Mouse (Mus musculus) c-Kit-negative CD71-positive TER-119-positive erythroid progenitor cells, embryonic 14.5 days (primary cell): ENCODE results near the gene Tekt3.

Source experiments
- DNase-seq: peaks from one replicate; pipeline ENCODE4 v3.0.0-alpha.2; 2013; ENCODE audit warnings: low read depth, low spot score

The Tekt3 gene

GRCm38 (mm10) chr11:63125832-63126456, 64.5 kb downstream of the Tekt3 start:
- DNase-seq, result no peak

GRCm38 (mm10) chr11:63126976-63127375, 65.5 kb downstream of the Tekt3 start:
- DNase-seq, result no peak

GRCm38 (mm10) chr11:63127513-63127912, 66.1 kb downstream of the Tekt3 start:
- DNase-seq, result no peak

- no peak for DNase-seq
Observed at GRCm38 (mm10) chr11:63128784-63129183, 67.3 kb downstream of the Tekt3 start, which contains the start of gene Pmp22. Gene Pmp22 (plus strand): TSS chr11:63128982.

GRCm38 (mm10) chr11:63129375-63129774, 67.9 kb downstream of the Tekt3 start:
- no peak for DNase-seq

- no peak for DNase-seq
Observed at GRCm38 (mm10) chr11:63129840-63130239, 68.4 kb downstream of the Tekt3 start.

GRCm38 (mm10) chr11:63130497-63130896, 69.0 kb downstream of the Tekt3 start:
- DNase-seq, result no peak

GRCm38 (mm10) chr11:63131001-63131692, 69.7 kb downstream of the Tekt3 start:
- no peak for DNase-seq

GRCm38 (mm10) chr11:63131693-63132040, 70.2 kb downstream of the Tekt3 start:
- no peak for DNase-seq

- DNase-seq, result no peak
Observed at GRCm38 (mm10) chr11:63132151-63132500, 70.7 kb downstream of the Tekt3 start.

- no peak for DNase-seq
Observed at GRCm38 (mm10) chr11:63132501-63133435, 71.3 kb downstream of the Tekt3 start.

- no peak for DNase-seq
Observed at GRCm38 (mm10) chr11:63134021-63134420, 72.6 kb downstream of the Tekt3 start.

GRCm38 (mm10) chr11:63134742-63135482, 73.5 kb downstream of the Tekt3 start:
- DNase-seq, result no peak

- DNase-seq, result peak; percentile 19
Observed at GRCm38 (mm10) chr11:63135622-63136021, 74.2 kb downstream of the Tekt3 start.

- DNase-seq, result no peak
Observed at GRCm38 (mm10) chr11:63136205-63136604, 74.8 kb downstream of the Tekt3 start.

GRCm38 (mm10) chr11:63136836-63137416, 75.5 kb downstream of the Tekt3 start:
- no peak for DNase-seq

- no peak for DNase-seq
Observed at GRCm38 (mm10) chr11:63138739-63139138, 77.3 kb downstream of the Tekt3 start.

- DNase-seq, result no peak
Observed at GRCm38 (mm10) chr11:63142311-63142710, 80.9 kb downstream of the Tekt3 start.

- DNase-seq, result no peak
Observed at GRCm38 (mm10) chr11:63142816-63143215, 81.4 kb downstream of the Tekt3 start.

GRCm38 (mm10) chr11:63143486-63143885, 82.0 kb downstream of the Tekt3 start:
- no peak for DNase-seq
